Mouse (Mus musculus) liver, adult 2 months (tissue): ENCODE data around the gene Hoxc5.

Source experiments
- CTCF ChIP-seq: fragments of 200-500 bp; IDR thresholded peaks from 2 replicates; pipeline ENCODE4 v1.5.1; 2011; ENCODE audit warnings: low read depth, low read length, control low read depth
- POLR2A ChIP-seq: fragments of 200-500 bp; IDR thresholded peaks from 2 replicates; pipeline ENCODE4 v1.6.1; 2011; ENCODE audit warnings: low read length, control low read depth; ENCODE audit not compliant: insufficient read depth; ENCODE audit errors: extremely low read depth

GRCm38 (mm10) chr15:102975688-102976111, 8.5 kb downstream of the Hoxc5 start:
- TF ChIP-seq POLR2A (no peak), CTCF (no peak)
